Mouse (Mus musculus) neural tube, embryonic 12.5 days (tissue): ENCODE results near the gene Spaca9. TPM values are rescaled to one million over a fixed set of nuclear protein-coding genes. Genes with fewer than 3 reads are reported as not detected.

Experiments used
- ATAC-seq: fragments of 200-750 bp; cut with Nextera tagmentation; 2 replicates; pipeline ENCODE4 v1.8.0; 2017; ENCODE audit warnings: low read depth, mild to moderate bottlenecking, moderate TSS enrichment, moderate library complexity; ENCODE audit not compliant: low FRiP score
- H3K27ac ChIP-seq: fragments of 300-500 bp; sonication (generic); 2 replicates; pipeline ENCODE4 v1.5.1; 2016
- H3K27me3 ChIP-seq: fragments of 300-500 bp; sonication (generic); replicated peaks from 2 replicates; pipeline ENCODE4 v1.6.1; 2016; ENCODE audit warnings: mild to moderate bottlenecking
- H3K36me3 ChIP-seq: fragments of 300-500 bp; sonication (generic); 2 replicates; pipeline ENCODE4 v1.6.1; 2016; ENCODE audit warnings: mild to moderate bottlenecking
- H3K4me1 ChIP-seq: fragments of 300-500 bp; sonication (generic); 2 replicates; pipeline ENCODE4 v1.6.1; 2016
- H3K4me2 ChIP-seq: fragments of 300-500 bp; sonication (generic); replicated peaks from 2 replicates; pipeline ENCODE4 v1.6.1; 2016; ENCODE audit warnings: mild to moderate bottlenecking
- H3K4me3 ChIP-seq: fragments of 300-500 bp; sonication (generic); 2 replicates; pipeline ENCODE4 v1.5.1; 2016
- H3K9ac ChIP-seq: fragments of 300-500 bp; sonication (generic); 2 replicates; pipeline ENCODE4 v1.6.1; 2016; ENCODE audit warnings: mild to moderate bottlenecking
- H3K9me3 ChIP-seq: fragments of 300-500 bp; sonication (generic); 2 replicates; pipeline ENCODE4 v1.6.1; 2016; ENCODE audit warnings: mild to moderate bottlenecking
- WGBS: fragments of 180-500 bp; shearing (Covaris S2); methylation state at CpG from one replicate; pipeline ENCODE4 v1.1.7; 2016; 5-methylcytosine and 5-hydroxymethylcytosine counted together
- microRNA-seq: library from miRNA; unstranded; fragments of <30 nt; microRNA quantifications from one replicate; pipeline ENCODE4, GENCODE M21; 2017
- polyA plus RNA-seq: library from polyadenylated mRNA; unstranded; fragments of >200 nt; fragmentation: Nextera tagmentation; extraction: Ambion mirVana; gene quantifications from 2 replicates; pipeline ENCODE4 v1.2.1, GENCODE M21; 2016

The Spaca9 gene
- polyA plus RNA-seq, 1 experiment from 2014 or later: 1.2 TPM

DNA sequence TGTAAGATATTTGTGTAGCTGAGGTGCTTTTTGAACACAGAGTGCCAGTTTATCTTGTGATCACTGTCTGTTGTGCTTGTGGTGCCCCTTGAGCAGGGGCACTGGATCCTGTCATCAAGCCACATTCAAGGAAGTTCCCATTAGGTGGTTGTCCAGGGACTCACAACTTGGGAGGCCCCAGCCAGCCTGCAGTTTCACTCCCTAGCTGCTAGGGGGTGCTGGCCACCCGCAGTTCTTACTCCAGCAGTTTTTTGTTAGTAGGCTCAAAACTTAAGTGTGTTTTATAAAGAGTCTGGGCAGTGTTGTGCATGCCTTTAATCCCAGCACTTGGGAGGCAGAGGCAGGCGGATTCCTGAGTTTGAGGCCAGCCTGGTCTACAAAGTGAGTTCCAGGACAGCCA, 45.2 kb downstream of the Spaca9 start:
- Histone ChIP-seq H3K4me1 (no peaks in the 10 kb centered on the region), H3K36me3 (peaks cover 35% of the 10 kb centered on the region), H3K9me3 (no peaks in the 10 kb centered on the region), H3K27ac (no peak overlapping the region), H3K27me3 (no peaks in the 10 kb centered on the region), H3K4me2 (no peak overlapping the region), H3K4me3 (no peak overlapping the region), H3K9ac (no peak overlapping the region)
- ATAC-seq: no peak
- 76% methylated on average over 2 of the region's 2 CpGs for WGBS

DNA sequence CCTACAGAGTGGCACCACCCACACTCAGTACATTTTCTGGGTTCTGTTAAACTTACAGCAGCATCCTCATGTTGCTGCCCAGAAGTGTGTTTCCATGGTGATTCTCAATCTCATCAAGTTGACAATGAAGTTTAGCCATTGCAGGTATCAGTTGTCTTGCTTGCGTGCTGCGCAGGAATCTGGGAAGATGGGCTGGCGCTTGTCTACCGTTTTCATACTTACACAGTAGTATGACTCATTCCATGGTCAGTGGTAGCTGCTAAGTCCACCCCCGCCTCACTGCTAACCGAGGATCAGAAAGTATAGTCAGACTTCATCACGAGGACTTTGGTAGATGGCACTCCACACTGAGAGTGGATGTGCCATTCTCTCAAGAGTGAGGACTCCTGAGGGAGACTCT, 46.2 kb downstream of the Spaca9 start:
- no peak overlapping the region for H3K4me2 ChIP-seq
- 96% methylated on average over 7 of the region's 7 CpGs for WGBS

DNA sequence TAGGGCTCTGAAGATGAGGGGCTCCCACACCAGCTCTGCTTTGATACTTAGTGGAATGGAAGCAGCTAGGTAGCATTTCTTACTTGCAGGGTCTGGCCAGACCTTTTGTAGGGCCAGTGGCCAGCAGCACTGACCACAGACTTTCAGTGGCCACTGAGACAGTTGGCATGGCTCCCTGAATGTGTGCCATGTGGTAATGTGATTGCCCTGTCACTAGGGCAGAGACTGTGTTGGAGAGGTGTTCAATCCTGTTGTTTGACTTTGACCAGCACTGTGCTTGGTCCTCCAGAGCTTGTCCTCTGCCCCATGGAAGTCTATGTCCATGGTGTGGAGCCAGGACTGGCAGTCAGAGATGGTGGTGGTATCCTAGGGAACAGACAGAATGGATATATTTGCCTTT, 49.0 kb downstream of the Spaca9 start:
- ATAC-seq: no peak
- no peaks in the 10 kb centered on the region for H3K9me3 ChIP-seq
- no peak overlapping the region for H3K4me2 ChIP-seq
- H3K27ac ChIP-seq: no peak overlapping the region
- no peak overlapping the region for H3K4me3 ChIP-seq
- peaks cover 11% of the 10 kb centered on the region for H3K36me3 ChIP-seq
- H3K27me3 ChIP-seq: no peaks in the 10 kb centered on the region
- H3K4me1 ChIP-seq: no peaks in the 10 kb centered on the region
- no peak overlapping the region for H3K9ac ChIP-seq

More for the DNA sequence above, 46.2 kb downstream of the Spaca9 start:
- no peaks in the 10 kb centered on the region for H3K4me1 ChIP-seq
- H3K9me3 ChIP-seq: no peaks in the 10 kb centered on the region
- H3K9ac ChIP-seq: no peak overlapping the region
- H3K4me3 ChIP-seq: no peak overlapping the region
- ATAC-seq: no peak
- H3K36me3 ChIP-seq: peaks cover 25% of the 10 kb centered on the region
- no peaks in the 10 kb centered on the region for H3K27me3 ChIP-seq
- H3K27ac ChIP-seq: no peak overlapping the region

DNA sequence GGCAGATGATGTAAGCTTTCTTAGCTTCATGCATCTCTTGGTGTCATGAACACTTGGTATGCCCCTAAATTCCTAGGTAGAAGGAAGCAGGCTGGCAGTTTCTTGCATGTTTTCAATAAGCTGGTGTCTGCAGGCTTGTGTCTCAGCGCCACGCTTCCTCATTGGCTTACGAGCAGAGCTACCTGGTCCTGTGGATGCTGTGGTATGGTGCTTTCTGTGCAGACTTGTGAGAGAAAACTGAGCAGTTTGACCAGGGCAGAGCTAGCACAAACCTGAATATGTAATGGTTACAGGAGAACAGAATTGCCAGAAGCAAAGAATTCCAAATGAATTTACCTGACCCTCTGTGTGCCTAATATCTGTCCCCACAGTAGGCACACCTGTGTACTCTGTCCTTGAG, 56.4 kb downstream of the Spaca9 start:
- 89% methylated on average over 3 of the region's 3 CpGs for WGBS
- no peaks in the 10 kb centered on the region for H3K36me3 ChIP-seq
- peak overlapping the region; percentile 73 for H3K4me2 ChIP-seq
- H3K27me3 ChIP-seq: no peaks in the 10 kb centered on the region
- no peaks in the 10 kb centered on the region for H3K9me3 ChIP-seq
- H3K4me3 ChIP-seq: no peak overlapping the region
- H3K9ac ChIP-seq: no peak overlapping the region
- H3K27ac ChIP-seq: no peak overlapping the region
- no peak for ATAC-seq
- peaks cover 18% of the 10 kb centered on the region for H3K4me1 ChIP-seq

Small RNA genes lying within 50 kb of the gene (microRNA-seq; reads per million reads assigned to microRNA genes)
- gene Mir3088: 0.66 reads per million

Other genes starting within 250 kb of the Spaca9 start
- gene 1700007K13Rik, start 233.4 kb downstream of the Spaca9 start, polyA plus RNA-seq: 0.68 and 1.5 TPM in 2 replicates
- gene Mrps2, start 231.7 kb downstream of the Spaca9 start, polyA plus RNA-seq: 54.3 and 56.2 TPM in 2 replicates
- 0.80 and 0.81 TPM in 2 replicates for gene Gbgt1, start 202.8 kb downstream of the Spaca9 start, polyA plus RNA-seq
- 2.4 and 3.5 TPM in 2 replicates for gene Gm10134, start 193.6 kb downstream of the Spaca9 start, polyA plus RNA-seq
- 99.6 and 111 TPM in 2 replicates for gene Ralgds, start 186.6 kb downstream of the Spaca9 start, polyA plus RNA-seq
- gene Cel, start 136.3 kb downstream of the Spaca9 start, polyA plus RNA-seq: not detected in 2 replicates
- 46.7 and 51.1 TPM in 2 replicates for gene Gtf3c5, start 116.0 kb downstream of the Spaca9 start, polyA plus RNA-seq
- 0.98 and 1.1 TPM in 2 replicates for gene Gfi1b, start 77.7 kb downstream of the Spaca9 start, polyA plus RNA-seq
- 31.8 and 34.6 TPM in 2 replicates for gene Tsc1, start 58.5 kb downstream of the Spaca9 start, polyA plus RNA-seq
- 0.59 and 0.96 TPM in 2 replicates for gene Ak8, start 437 bp upstream of the Spaca9 start, polyA plus RNA-seq
- 25.2 and 29.2 TPM in 2 replicates for gene Gtf3c4, start 140.6 kb upstream of the Spaca9 start, polyA plus RNA-seq
- 15.3 and 15.7 TPM in 2 replicates for gene Ddx31, start 140.7 kb upstream of the Spaca9 start, polyA plus RNA-seq
- gene Barhl1, start 216.9 kb upstream of the Spaca9 start, polyA plus RNA-seq: 13.5 and 17.4 TPM in 2 replicates